Mouse (Mus musculus) left cerebral cortex, adult 2 months (tissue): ENCODE data around the gene Gm47985. TPM values are rescaled to one million over a fixed set of nuclear protein-coding genes. Genes with fewer than 3 reads are reported as not detected.
"Not testable (repeated sequence)": the region's sequence is repeated elsewhere in the genome, so short reads cannot be mapped to it uniquely, and the experiment has no call there.

Source experiments
- DNase-seq, 2 experiments: peaks; one replicate each; pipeline ENCODE4 v3.0.0; 2021 to 2022; ENCODE audit warnings: low spot score in 2 of 2, mixed read lengths in 1 of 2; ENCODE audit errors: extremely low spot score in 1 of 2
- H3K27ac ChIP-seq: fragments of 200-600 bp; 2 replicates; pipeline ENCODE4 v1.8.1; 2022
- H3K4me3 ChIP-seq: fragments of 200-600 bp; 2 replicates; pipeline ENCODE4 v1.8.1; 2022
- CTCF ChIP-seq: fragments of 200-600 bp; IDR thresholded peaks from 2 replicates; pipeline ENCODE4 v1.8.1; 2022; ENCODE audit warnings: antibody characterized with exemption, mild to moderate bottlenecking, moderate library complexity
- intact Hi-C: fragments of 180-260 bp; cut with DNase I; formaldehyde crosslinking; loops from one replicate; pipeline ENCODE4 v1.15.1; 2025
- long read RNA-seq, 2 experiments: library from polyadenylated mRNA; stranded (forward); transcript quantifications; one replicate each; pipeline ENCODE4 v2.0.0; 2021; ENCODE audit warnings: borderline mapping rate in 2 of 2
- total RNA-seq, 2 experiments: library from RNA; stranded (reverse); gene quantifications; 2 replicates each; pipeline ENCODE4 v1.2.3; 2021

The Gm47985 gene
- not detected for total RNA-seq
- long read RNA-seq, experiment 1, result 0 reads
- long read RNA-seq, experiment 2, result 0 reads

- H3K4me3 ChIP-seq, H3K27ac ChIP-seq, intact Hi-C loops, DNase-seq: not testable (repeated sequence)
Measured at GRCm38 (mm10) chr1:151182266-151182665, at the start of gene Gm47985. TSS of gene Gm47985 (plus strand) at chr1:151182537.

- DNase-seq, result no peak
- TF ChIP-seq CTCF, result no peak
- intact Hi-C loops, result no loop called here
- no peak overlapping the region for H3K27ac ChIP-seq
- no peak overlapping the region for H3K4me3 ChIP-seq
Measured at GRCm38 (mm10) chr1:151132686-151133085, 49.7 kb upstream of the Gm47985 start.

- intact Hi-C loops, result no loop called here
- DNase-seq, result peak; percentile 11 to 49
- TF ChIP-seq CTCF, result no peak
Measured at GRCm38 (mm10) chr1:151138388-151138787, 43.9 kb upstream of the Gm47985 start.

GRCm38 (mm10) chr1:151140956-151141355 lies 41.4 kb upstream of the Gm47985 start:
- no peak overlapping the region for H3K27ac ChIP-seq
- intact Hi-C loops, result no loop called here
- H3K4me3 ChIP-seq, result no peak overlapping the region
- no peak for DNase-seq
- no peak for TF ChIP-seq CTCF

More at GRCm38 (mm10) chr1:151138388-151138787, 43.9 kb upstream of the Gm47985 start:
- H3K4me3 ChIP-seq, result no peak overlapping the region
- no peak overlapping the region for H3K27ac ChIP-seq

- intact Hi-C loops, result no loop called here
- H3K4me3 ChIP-seq, result no peak overlapping the region
- DNase-seq, result no peak
- no peak overlapping the region for H3K27ac ChIP-seq
- TF ChIP-seq CTCF, result no peak
Measured at GRCm38 (mm10) chr1:151144471-151145146, 37.7 kb upstream of the Gm47985 start.

GRCm38 (mm10) chr1:151147801-151148200 lies 34.5 kb upstream of the Gm47985 start:
- no peak for DNase-seq
- intact Hi-C loops, result no loop called here
- no peak for TF ChIP-seq CTCF
- Histone ChIP-seq H3K27ac (no peak overlapping the region), H3K4me3 (no peak overlapping the region)

- Histone ChIP-seq H3K27ac (no peak overlapping the region), H3K4me3 (no peak overlapping the region)
- no peak for TF ChIP-seq CTCF
- DNase-seq, result no peak
- intact Hi-C loops, result no loop called here
Measured at GRCm38 (mm10) chr1:151150211-151150610, 32.1 kb upstream of the Gm47985 start.

- DNase-seq, result no peak
- no peak overlapping the region for H3K4me3 ChIP-seq
- H3K27ac ChIP-seq, result no peak overlapping the region
- TF ChIP-seq CTCF, result no peak
- intact Hi-C loops, result no loop called here
Measured at GRCm38 (mm10) chr1:151151089-151151488, 31.2 kb upstream of the Gm47985 start.

GRCm38 (mm10) chr1:151153056-151153652 lies 29.2 kb upstream of the Gm47985 start:
- Histone ChIP-seq H3K27ac (no peak overlapping the region), H3K4me3 (no peak overlapping the region)
- TF ChIP-seq CTCF, result no peak
- intact Hi-C loops, result no loop called here
- DNase-seq, result no peak

- intact Hi-C loops, result not testable (repeated sequence)
Measured at GRCm38 (mm10) chr1:151154131-151154530, 28.2 kb upstream of the Gm47985 start.

GRCm38 (mm10) chr1:151156129-151156528 lies 26.2 kb upstream of the Gm47985 start:
- TF ChIP-seq CTCF, result no peak
- no peak overlapping the region for H3K4me3 ChIP-seq
- no peak overlapping the region for H3K27ac ChIP-seq
- intact Hi-C loops, result no loop called here
- DNase-seq, result no peak

More at GRCm38 (mm10) chr1:151154131-151154530, 28.2 kb upstream of the Gm47985 start:
- DNase-seq, H3K4me3 ChIP-seq, H3K27ac ChIP-seq: not testable (repeated sequence)

- no peak overlapping the region for H3K27ac ChIP-seq
- no peak overlapping the region for H3K4me3 ChIP-seq
- intact Hi-C loops, result no loop called here
- DNase-seq, result no peak
- no peak for TF ChIP-seq CTCF
Measured at GRCm38 (mm10) chr1:151156777-151157632, 25.3 kb upstream of the Gm47985 start.
